Mouse (Mus musculus): ENCODE results near the gene C8g. TPM values are rescaled to one million over a fixed set of nuclear protein-coding genes. Genes with fewer than 3 reads are reported as not detected.

C8g gene
- 6.1 and 6.7 TPM in 2 replicates for polyA plus RNA-seq (2016; fragmentation: Nextera tagmentation; extraction: Ambion mirVana)

- DNase-seq (ENCODE audit: low spot score) = peak; percentile 24
- Histone ChIP-seq H3K27me3 (replicated peaks; ENCODE audit: low read depth, poor library complexity, severe bottlenecking) (no peaks in the 10 kb centered on the region), H3K36me3 (replicated peaks) (peaks cover 41% of the 10 kb centered on the region), H3K27ac (replicated peaks) (peak within 1 kb of the TSS; percentile 95), H3K9me3 (no peaks in the 10 kb centered on the region), H3K4me1 (peaks cover 30% of the 10 kb centered on the region), H3K4me3 (peak within 1 kb of the TSS; percentile 92)
- 80% methylated on average over 20 of the region's 20 CpGs for WGBS
Measured at GRCm38 (mm10) chr2:25501593-25502486, at the start of gene C8g. C8g (minus strand) TSS chr2:25501719.

- Histone ChIP-seq H3K4me1 (0 out of 2 replicates have a peak, but pooled peaks cover 4% of the 10 kb centered on the region), H3K36me3 (replicated peaks) (no peaks in the 10 kb centered on the region), H3K27ac (replicated peaks) (no peak overlapping the region), H3K4me3 (no peak overlapping the region), H3K27me3 (replicated peaks; ENCODE audit: low read depth, poor library complexity, severe bottlenecking) (no peaks in the 10 kb centered on the region), H3K9me3 (no peaks in the 10 kb centered on the region)
- peak; percentile 35 for DNase-seq (ENCODE audit: low spot score)
- WGBS = 39% methylated on average over 5 of the region's 5 CpGs
Measured at GRCm38 (mm10) chr2:25551186-25551585, 49.7 kb upstream of the C8g start.

DNA sequence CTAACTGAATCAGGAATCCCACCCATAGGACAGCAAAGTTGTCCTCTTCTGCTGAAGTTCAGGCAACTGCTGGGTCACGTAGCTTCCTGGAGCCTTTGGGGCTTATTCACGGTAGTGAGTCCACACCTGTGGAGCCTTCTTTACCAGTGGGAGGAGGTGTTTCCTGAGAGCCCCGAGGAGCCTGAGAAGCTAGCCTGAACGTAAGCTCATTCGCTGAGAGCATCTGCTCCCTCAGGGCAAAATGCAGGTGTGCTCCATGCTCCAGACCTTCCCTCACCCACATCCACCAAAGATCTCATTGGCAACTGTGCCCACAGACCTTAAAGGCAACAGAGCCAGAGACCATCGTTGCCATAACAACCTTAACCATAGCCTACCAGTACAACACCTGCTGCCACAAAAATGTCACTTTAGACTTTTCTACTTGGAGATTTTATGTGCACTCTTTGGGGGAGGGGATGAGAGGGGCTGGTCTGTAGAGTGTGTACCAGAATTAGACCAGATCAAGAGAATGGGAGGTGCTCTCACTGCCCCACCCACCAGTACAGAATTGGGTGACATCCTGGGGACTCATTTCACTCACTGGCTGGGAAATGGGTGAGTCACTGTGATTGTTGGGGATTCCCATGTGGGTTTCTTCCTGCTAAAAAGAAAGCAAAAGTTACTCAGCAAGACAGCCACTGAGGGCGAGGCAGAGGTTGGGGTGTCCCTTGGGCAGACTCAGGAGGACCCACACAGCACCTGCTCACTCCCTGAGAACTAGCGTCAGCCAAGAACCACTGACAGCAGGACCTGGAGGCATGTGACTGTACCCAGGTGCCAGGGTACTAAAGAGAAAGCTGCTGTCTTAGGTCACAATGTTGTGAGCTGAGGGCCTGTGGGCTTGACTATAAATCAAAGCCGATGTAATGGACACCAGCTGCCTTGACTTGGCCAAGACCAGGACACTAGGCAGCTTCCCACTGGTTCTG lies 47.8 kb upstream of the C8g start:
- no peak overlapping the region for H3K4me3 ChIP-seq
- no peak for DNase-seq (ENCODE audit: low spot score)
- H3K9me3 ChIP-seq = no peaks in the 10 kb centered on the region
- 79% methylated on average over 9 of the region's 9 CpGs for WGBS
- H3K27ac ChIP-seq (replicated peaks) = 0 out of 2 replicates have a peak overlapping the region, but pooled peaks have one; percentile 25
- H3K4me1 ChIP-seq = peaks cover 16% of the 10 kb centered on the region
- no peaks in the 10 kb centered on the region for H3K27me3 ChIP-seq (replicated peaks; ENCODE audit: low read depth, poor library complexity, severe bottlenecking)
- peaks cover 8% of the 10 kb centered on the region; the same call in 1 of the 2 replicates for H3K36me3 ChIP-seq (replicated peaks)

GRCm38 (mm10) chr2:25546811-25547491 lies 45.4 kb upstream of the C8g start, which contains the start of gene Traf2:
Traf2 (minus strand) TSS chr2:25546940.
- H3K36me3 ChIP-seq (replicated peaks) = peaks cover 15% of the 10 kb centered on the region; the same call in 1 of the 2 replicates
- H3K27me3 ChIP-seq (replicated peaks; ENCODE audit: low read depth, poor library complexity, severe bottlenecking) = no peaks in the 10 kb centered on the region
- no peaks in the 10 kb centered on the region for H3K9me3 ChIP-seq
- WGBS = 3% methylated on average over 48 of the region's 48 CpGs
- H3K4me1 ChIP-seq = peaks cover 21% of the 10 kb centered on the region
- H3K27ac ChIP-seq (replicated peaks) = peak within 1 kb of the TSS; percentile 91
- peak; percentile 99 for DNase-seq (ENCODE audit: low spot score)
- peak within 1 kb of the TSS; percentile 60 for H3K4me3 ChIP-seq

DNA sequence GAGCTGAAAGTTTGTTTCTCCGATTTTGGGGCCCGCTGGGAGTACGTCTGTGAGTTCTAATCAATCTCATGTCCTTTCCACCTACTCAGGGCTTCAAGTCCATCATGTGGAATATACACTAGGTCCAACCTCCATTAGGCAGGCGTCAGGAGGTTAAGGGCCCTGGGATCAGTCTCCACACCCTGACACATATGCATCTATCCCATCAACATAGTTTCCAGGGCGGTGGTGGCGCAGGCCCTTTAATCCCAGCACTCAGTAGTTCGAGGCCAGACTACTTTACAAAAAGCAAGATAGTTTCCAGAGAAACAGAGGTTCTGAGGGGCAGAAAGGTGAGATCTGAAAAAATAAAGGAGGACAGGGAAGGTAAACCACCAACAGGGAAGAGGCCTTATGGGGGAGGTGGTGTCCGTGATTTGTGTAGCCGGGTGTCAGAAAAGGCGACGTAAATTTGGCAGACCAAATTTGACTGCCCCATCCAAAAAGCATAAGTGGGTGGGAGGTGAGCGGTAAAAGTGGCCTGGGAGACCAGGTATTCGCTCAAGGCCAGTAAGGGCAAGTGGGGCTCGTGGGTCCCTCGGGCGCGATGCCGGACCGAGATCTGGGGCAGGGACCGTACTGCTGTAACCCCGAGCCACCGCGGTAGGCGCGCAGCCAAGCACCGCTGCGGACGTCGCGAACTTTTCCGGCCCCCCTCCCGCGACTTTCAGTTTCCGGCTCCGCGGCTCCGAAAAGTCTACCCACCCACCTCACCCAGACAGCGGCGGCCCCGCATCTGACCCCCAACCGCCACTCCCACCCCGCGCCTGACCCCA lies 44.7 kb upstream of the C8g start:
- peak overlapping the region; percentile 60 for H3K4me3 ChIP-seq
- no peak for DNase-seq (ENCODE audit: low spot score)
- no peaks in the 10 kb centered on the region for H3K27me3 ChIP-seq (replicated peaks; ENCODE audit: low read depth, poor library complexity, severe bottlenecking)
- peaks cover 25% of the 10 kb centered on the region for H3K4me1 ChIP-seq
- WGBS = 10% methylated on average over 43 of the region's 43 CpGs
- no peaks in the 10 kb centered on the region for H3K9me3 ChIP-seq
- peak overlapping the region; percentile 91 for H3K27ac ChIP-seq (replicated peaks)
- H3K36me3 ChIP-seq (replicated peaks) = peaks cover 15% of the 10 kb centered on the region; the same call in 1 of the 2 replicates

GRCm38 (mm10) chr2:25541644-25542367 lies 40.3 kb upstream of the C8g start:
- Histone ChIP-seq H3K27ac (replicated peaks) (no peak overlapping the region), H3K9me3 (no peaks in the 10 kb centered on the region), H3K27me3 (replicated peaks; ENCODE audit: low read depth, poor library complexity, severe bottlenecking) (no peaks in the 10 kb centered on the region), H3K36me3 (replicated peaks) (peaks cover 54% of the 10 kb centered on the region), H3K4me3 (no peak overlapping the region), H3K4me1 (peaks cover 21% of the 10 kb centered on the region)
- WGBS = 88% methylated on average over 10 of the region's 10 CpGs
- DNase-seq (ENCODE audit: low spot score) = no peak

GRCm38 (mm10) chr2:25540541-25540948 lies 39.0 kb upstream of the C8g start:
- Histone ChIP-seq H3K9me3 (no peaks in the 10 kb centered on the region), H3K27ac (replicated peaks) (no peak overlapping the region), H3K4me3 (no peak overlapping the region), H3K36me3 (replicated peaks) (peaks cover 66% of the 10 kb centered on the region), H3K27me3 (replicated peaks; ENCODE audit: low read depth, poor library complexity, severe bottlenecking) (no peaks in the 10 kb centered on the region), H3K4me1 (peaks cover 15% of the 10 kb centered on the region)
- DNase-seq (ENCODE audit: low spot score) = no peak
- WGBS = 92% methylated on average over 4 of the region's 4 CpGs

DNA sequence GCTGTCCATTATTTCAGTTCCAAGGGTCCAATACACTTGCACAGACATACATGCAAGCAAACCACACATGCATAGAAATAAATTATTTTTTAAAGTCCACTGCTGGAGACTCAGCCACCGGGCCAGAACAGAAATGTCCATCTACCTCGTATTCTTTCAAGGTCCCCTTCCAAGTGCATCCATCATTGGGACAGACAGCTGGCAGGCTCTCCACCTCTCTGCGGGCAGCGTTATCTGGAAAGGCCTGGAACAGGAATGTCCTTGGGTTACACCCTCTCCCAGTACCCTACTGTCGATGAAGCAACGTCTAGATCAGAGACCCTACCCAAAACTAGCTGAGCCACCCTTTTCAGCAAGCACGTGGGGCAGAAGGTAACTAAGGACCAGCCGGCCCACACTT lies 35.0 kb upstream of the C8g start:
- Histone ChIP-seq H3K9me3 (no peaks in the 10 kb centered on the region), H3K4me3 (no peak overlapping the region), H3K27ac (replicated peaks) (no peak overlapping the region), H3K36me3 (replicated peaks) (peaks cover 92% of the 10 kb centered on the region), H3K4me1 (no peaks in the 10 kb centered on the region; the same call in 1 of the 2 replicates), H3K27me3 (replicated peaks; ENCODE audit: low read depth, poor library complexity, severe bottlenecking) (no peaks in the 10 kb centered on the region)
- WGBS = 92% methylated on average over 8 of the region's 8 CpGs
- no peak for DNase-seq (ENCODE audit: low spot score)

GRCm38 (mm10) chr2:25534866-25535182 lies 33.3 kb upstream of the C8g start:
- no peak for DNase-seq (ENCODE audit: low spot score)
- WGBS = 96% methylated on average over 2 of the region's 2 CpGs
- Histone ChIP-seq H3K4me3 (no peak overlapping the region), H3K27me3 (replicated peaks; ENCODE audit: low read depth, poor library complexity, severe bottlenecking) (no peaks in the 10 kb centered on the region), H3K9me3 (no peaks in the 10 kb centered on the region), H3K27ac (replicated peaks) (no peak overlapping the region), H3K4me1 (no peaks in the 10 kb centered on the region), H3K36me3 (replicated peaks) (peaks cover 99% of the 10 kb centered on the region)

- no peaks in the 10 kb centered on the region for H3K9me3 ChIP-seq
- H3K27ac ChIP-seq (replicated peaks) = no peak overlapping the region
- no peaks in the 10 kb centered on the region for H3K4me1 ChIP-seq
- 86% methylated on average over 3 of the region's 3 CpGs for WGBS
- DNase-seq (ENCODE audit: low spot score) = no peak
- H3K27me3 ChIP-seq (replicated peaks; ENCODE audit: low read depth, poor library complexity, severe bottlenecking) = no peaks in the 10 kb centered on the region
- peaks cover 99% of the 10 kb centered on the region for H3K36me3 ChIP-seq (replicated peaks)
- no peak overlapping the region for H3K4me3 ChIP-seq
Measured at GRCm38 (mm10) chr2:25534178-25534865, 32.8 kb upstream of the C8g start.
